Mouse (Mus musculus) heart, postnatal 0 days (tissue): Measurements from ENCODE around the gene Ppcs.

Experiments
- CTCF ChIP-seq: IDR thresholded peaks from 2 replicates; pipeline ENCODE4 v1.5.1; 2016; ENCODE audit warnings: antibody characterized with exemption, control low read depth, low read depth
- EP300 ChIP-seq: IDR thresholded peaks from 2 replicates; pipeline ENCODE4 v1.6.1; 2016; ENCODE audit warnings: antibody characterized with exemption, low read depth

DNA sequence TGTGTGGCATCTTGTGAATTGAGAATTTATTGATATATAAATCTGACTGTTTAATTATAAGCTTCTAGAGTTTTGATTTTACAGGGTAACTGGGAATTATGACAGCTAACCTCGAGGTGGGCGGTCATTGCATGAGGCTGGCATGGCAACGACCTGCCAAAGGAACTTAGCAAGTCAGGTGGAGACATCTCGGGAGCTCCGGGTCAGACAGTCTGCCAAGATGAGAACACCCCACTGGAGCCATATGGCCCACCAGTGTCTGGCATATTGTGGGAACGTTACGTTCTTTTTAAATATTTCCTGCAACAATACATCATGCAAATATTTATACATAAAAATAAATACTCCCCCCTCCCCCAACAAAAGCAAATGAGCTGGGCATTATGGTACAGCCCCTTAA lies 23.5 kb downstream of the Ppcs start:
- TF ChIP-seq CTCF (no peak), EP300 (no peak)
